Comparison of ENCODE assay signal across 9 mouse cellular contexts in the genomic region with DNA sequence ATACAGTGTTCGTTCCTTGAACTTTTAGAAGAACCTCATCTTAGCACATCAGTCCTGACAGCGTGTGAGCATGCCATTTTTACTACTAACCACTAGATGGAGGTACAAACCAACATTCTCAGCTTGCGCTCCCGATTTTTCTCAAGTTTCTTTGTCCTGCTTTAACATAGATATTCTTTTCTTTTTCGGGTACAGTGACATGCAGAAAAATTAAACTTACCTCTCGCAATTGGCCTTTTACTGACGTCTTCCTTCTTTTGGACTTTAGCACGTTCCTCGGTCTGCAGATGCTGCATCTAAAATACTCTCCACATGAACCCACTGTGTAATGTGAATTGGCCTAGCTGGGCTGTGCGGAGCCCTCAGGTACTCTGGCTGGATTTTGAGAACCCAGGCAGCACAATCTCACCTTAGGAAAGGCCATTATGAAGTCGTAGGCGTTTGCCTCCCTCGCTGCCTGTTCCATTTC. TPM values are rescaled to one million over a fixed set of nuclear protein-coding genes. Genes with fewer than 3 reads are reported as not detected.
A peak's percentile ranks its signal among the peaks of the same experiment; 100 is the strongest.
DNase-seq lines count a peak whose midpoint lies in the region; ATAC-seq lines count a peak whose summit lies in the region.
"Had no signal": no experiment of that assay in that cellular context is flagged by ENCODE, and none has a peak within 500 bp of the region (broad histone marks: within the 10 kb centered on the region; RNA-seq: fewer than 3 reads in every experiment).

No protein-coding gene starts in this region.

- peak overlapping the region; percentile 54 for H3K27ac ChIP-seq in embryonic facial prominence, embryonic 10.5 days (replicated peaks)
- peak overlapping the region; percentile 63; the same call in 1 of the 2 replicates for H3K27ac ChIP-seq in limb, embryonic 10.5 days

- ATAC-seq in monocyte, adult 5-6 weeks (replicated peaks; ENCODE audit: insufficient number of reproducible peaks, low FRiP score, low TSS enrichment, poor library complexity, severe bottlenecking): no peak

- peak; percentile 13 for DNase-seq in thymus, postnatal 0 days (ENCODE audit: low spot score)
- no peak for DNase-seq in thymus, adult 18-20 months
- DNase-seq in embryonic facial prominence, embryonic 10.5 days (ENCODE audit: low spot score): peak; percentile 22
- DNase-seq in heart, postnatal 4 days: peak; percentile 15
- peak; percentile 41 for DNase-seq in limb, embryonic 10.5 days (ENCODE audit: low spot score)
- DNase-seq in neural tube, embryonic 10.5 days (ENCODE audit: extremely low spot score, low spot score): peak; percentile 30
- DNase-seq in thymus, postnatal 25 days: no peak

- H3K27me3 ChIP-seq in embryonic facial prominence, embryonic 10.5 days (replicated peaks; ENCODE audit: low read depth, poor library complexity, severe bottlenecking): no peaks in the 10 kb centered on the region
- no peaks in the 10 kb centered on the region for H3K27me3 ChIP-seq in limb, embryonic 10.5 days (ENCODE audit: low read depth, poor library complexity, severe bottlenecking)

- H3K4me3 ChIP-seq in embryonic facial prominence, embryonic 10.5 days: peak overlapping the region; percentile 36; the same call in 1 of the 2 replicates
- H3K4me3 ChIP-seq in limb, embryonic 10.5 days: peak overlapping the region; percentile 24; the same call in 1 of the 2 replicates

- peaks cover 4% of the 10 kb centered on the region for H3K4me1 ChIP-seq in embryonic facial prominence, embryonic 10.5 days
- H3K4me1 ChIP-seq in limb, embryonic 10.5 days: peaks cover 6% of the 10 kb centered on the region

- H3K36me3 ChIP-seq in embryonic facial prominence, embryonic 10.5 days (replicated peaks): no peaks in the 10 kb centered on the region
- H3K36me3 ChIP-seq in limb, embryonic 10.5 days: no peaks in the 10 kb centered on the region

- 19% methylated on average over 13 of the region's 13 CpGs for WGBS in embryonic facial prominence, embryonic 10.5 days
- 19% methylated on average over 13 of the region's 13 CpGs for WGBS in limb, embryonic 10.5 days

- no peaks in the 10 kb centered on the region for H3K9me3 ChIP-seq in embryonic facial prominence, embryonic 10.5 days
- H3K9me3 ChIP-seq in limb, embryonic 10.5 days (replicated peaks): no peaks in the 10 kb centered on the region

RNA-seq across cellular contexts. Expression of gene Abcb5, which starts 39.4 kb away (rescaled TPM):
- 0.04 TPM in 2 replicates for polyA plus RNA-seq in thymus, postnatal 0 days (2015; fragmentation: Nextera tagmentation; extraction: Ambion mirVana)
- not detected in 2 replicates for polyA plus RNA-seq in embryonic facial prominence, embryonic 10.5 days (2016; fragmentation: Nextera tagmentation; extraction: Ambion mirVana)
- total RNA-seq in heart, postnatal 4 days (2021): not detected
- polyA plus RNA-seq in limb, embryonic 10.5 days (2016; fragmentation: Nextera tagmentation; extraction: Ambion mirVana): not detected in 2 replicates
- total RNA-seq in monocyte, adult 5-6 weeks (2017): not detected in 3 replicates
- polyA plus RNA-seq: frontal cortex, adult 2 months had no signal

Comparison
In these comparisons a context has a peak if more than half of its experiments do, and no peak if none do; other contexts are left out.
1. DNase-seq: peak in thymus, postnatal 0 days (single experiment), embryonic facial prominence, embryonic 10.5 days (single experiment), heart, postnatal 4 days (single experiment), limb, embryonic 10.5 days (single experiment) and neural tube, embryonic 10.5 days (single experiment); none in thymus, adult 18-20 months (0 of 2) and thymus, postnatal 25 days (single experiment).